Mouse (Mus musculus) kidney, embryonic 15.5 days (tissue): Measurements from ENCODE around the gene Atp6v0c. TPM values are rescaled to one million over a fixed set of nuclear protein-coding genes. Genes with fewer than 3 reads are reported as not detected.

Experiments used
- ATAC-seq: fragments of 200-750 bp; cut with Nextera tagmentation; replicated peaks from 2 replicates; pipeline ENCODE4 v1.8.0; 2017; ENCODE audit warnings: moderate TSS enrichment; ENCODE audit not compliant: low FRiP score
- H3K27ac ChIP-seq: fragments of 300-500 bp; sonication (generic); 2 replicates; pipeline ENCODE4 v1.5.1; 2015; ENCODE audit warnings: mild to moderate bottlenecking, inconsistent platforms
- H3K27me3 ChIP-seq: fragments of 300-500 bp; sonication (generic); 2 replicates; pipeline ENCODE4 v1.6.1; 2015; ENCODE audit warnings: inconsistent platforms
- H3K36me3 ChIP-seq: fragments of 300-500 bp; sonication (generic); 2 replicates; pipeline ENCODE4 v1.6.1; 2015; ENCODE audit warnings: inconsistent platforms
- H3K4me1 ChIP-seq: fragments of 300-500 bp; sonication (generic); 2 replicates; pipeline ENCODE4 v1.6.1; 2015; ENCODE audit warnings: inconsistent platforms
- H3K4me2 ChIP-seq: fragments of 300-500 bp; sonication (generic); 2 replicates; pipeline ENCODE4 v1.6.1; 2015; ENCODE audit warnings: moderate library complexity, mild to moderate bottlenecking, inconsistent platforms
- H3K4me3 ChIP-seq: fragments of 300-500 bp; sonication (generic); replicated peaks from 2 replicates; pipeline ENCODE4 v1.5.1; 2015; ENCODE audit warnings: mild to moderate bottlenecking, inconsistent platforms
- H3K9ac ChIP-seq: fragments of 300-500 bp; sonication (generic); 2 replicates; pipeline ENCODE4 v1.6.1; 2015; ENCODE audit warnings: mild to moderate bottlenecking, inconsistent platforms
- H3K9me3 ChIP-seq: fragments of 300-500 bp; sonication (generic); replicated peaks from 2 replicates; pipeline ENCODE4 v1.6.1; 2016; ENCODE audit warnings: inconsistent platforms
- WGBS: fragments of 180-500 bp; shearing (Covaris S2); methylation state at CpG from one replicate; pipeline ENCODE4 v1.1.7; 2015; ENCODE audit warnings: mixed read lengths; 5-methylcytosine and 5-hydroxymethylcytosine counted together
- polyA plus RNA-seq: library from polyadenylated mRNA; unstranded; fragments of >200 nt; fragmentation: Nextera tagmentation; extraction: Ambion mirVana; gene quantifications from 2 replicates; pipeline ENCODE4 v1.2.1, GENCODE M21; 2015

The Atp6v0c gene
- polyA plus RNA-seq, 1 experiment from 2014 or later = 562 TPM

DNA sequence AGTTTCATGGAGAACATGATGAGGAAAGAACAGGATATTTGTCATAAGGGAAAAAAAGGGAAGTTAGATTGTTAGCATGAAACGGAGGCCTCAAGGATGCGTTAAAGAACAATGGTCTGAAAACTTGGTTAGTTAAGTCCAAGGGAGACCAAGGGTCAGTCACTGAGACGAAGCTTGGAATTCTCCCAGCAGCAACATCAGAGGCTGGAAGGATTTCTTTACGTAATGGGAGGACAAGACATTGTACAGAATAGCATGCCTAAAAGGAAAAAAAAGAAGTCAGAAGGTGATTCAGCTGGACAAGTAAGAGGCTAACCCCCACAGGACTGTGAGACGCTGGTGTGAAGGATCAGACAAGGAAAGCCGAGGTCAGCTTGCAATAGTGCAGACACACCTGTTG lies 2.4 kb downstream of the Atp6v0c start:
- no peak for ATAC-seq
- no peak overlapping the region for H3K9ac ChIP-seq

DNA sequence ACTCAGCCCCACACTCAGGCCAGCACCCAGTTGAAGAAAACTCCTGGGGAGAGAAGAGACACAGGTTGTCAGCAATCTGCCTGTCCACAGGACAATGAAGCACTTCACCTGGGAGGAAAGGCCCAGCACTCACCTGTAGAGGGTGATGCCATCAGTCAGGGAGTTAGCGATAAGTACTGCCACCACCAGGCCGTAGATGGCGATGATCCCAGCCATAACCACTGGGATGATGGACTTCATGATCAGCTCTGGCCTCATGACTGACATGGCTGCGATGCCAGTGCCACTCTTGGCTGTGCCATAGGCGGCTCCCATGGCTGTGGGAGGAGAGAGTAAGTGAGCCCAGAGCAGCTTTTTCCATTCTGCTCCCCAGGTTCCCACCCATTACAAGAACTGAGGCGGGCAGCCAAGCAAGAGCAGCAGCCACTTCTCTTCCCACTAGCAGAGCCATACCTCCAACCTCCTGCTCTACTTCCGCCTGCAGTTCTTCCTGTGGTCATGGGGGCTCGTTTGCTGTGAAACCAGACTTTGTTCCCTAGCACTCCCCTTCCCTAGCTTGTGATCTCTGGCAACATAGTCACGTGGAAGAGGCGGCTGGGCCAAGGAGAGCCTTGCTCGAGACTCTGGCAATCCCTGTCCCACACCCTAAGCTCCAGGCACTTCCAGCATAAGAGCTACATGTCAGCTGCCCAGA lies 4.8 kb downstream of the Atp6v0c start:
- peaks cover 44% of the 10 kb centered on the region for H3K4me1 ChIP-seq
- H3K27me3 ChIP-seq = no peaks in the 10 kb centered on the region
- no peak overlapping the region for H3K4me3 ChIP-seq
- peaks cover 30% of the 10 kb centered on the region for H3K36me3 ChIP-seq
- no peak overlapping the region for H3K27ac ChIP-seq
- H3K9me3 ChIP-seq = no peaks in the 10 kb centered on the region
- ATAC-seq = no peak
- WGBS = 84% methylated on average over 11 of the region's 11 CpGs
- H3K9ac ChIP-seq = no peak overlapping the region
- no peak overlapping the region for H3K4me2 ChIP-seq

More for the DNA sequence above, 2.4 kb downstream of the Atp6v0c start:
- 83% methylated on average over 6 of the region's 6 CpGs for WGBS
- H3K4me2 ChIP-seq = peak overlapping the region; percentile 74
- no peaks in the 10 kb centered on the region for H3K27me3 ChIP-seq
- H3K36me3 ChIP-seq = peaks cover 30% of the 10 kb centered on the region
- H3K4me3 ChIP-seq = peak overlapping the region; percentile 91
- 0 out of 2 replicates have a peak overlapping the region, but pooled peaks have one; percentile 97 for H3K27ac ChIP-seq
- no peaks in the 10 kb centered on the region for H3K9me3 ChIP-seq
- H3K4me1 ChIP-seq = peaks cover 48% of the 10 kb centered on the region

DNA sequence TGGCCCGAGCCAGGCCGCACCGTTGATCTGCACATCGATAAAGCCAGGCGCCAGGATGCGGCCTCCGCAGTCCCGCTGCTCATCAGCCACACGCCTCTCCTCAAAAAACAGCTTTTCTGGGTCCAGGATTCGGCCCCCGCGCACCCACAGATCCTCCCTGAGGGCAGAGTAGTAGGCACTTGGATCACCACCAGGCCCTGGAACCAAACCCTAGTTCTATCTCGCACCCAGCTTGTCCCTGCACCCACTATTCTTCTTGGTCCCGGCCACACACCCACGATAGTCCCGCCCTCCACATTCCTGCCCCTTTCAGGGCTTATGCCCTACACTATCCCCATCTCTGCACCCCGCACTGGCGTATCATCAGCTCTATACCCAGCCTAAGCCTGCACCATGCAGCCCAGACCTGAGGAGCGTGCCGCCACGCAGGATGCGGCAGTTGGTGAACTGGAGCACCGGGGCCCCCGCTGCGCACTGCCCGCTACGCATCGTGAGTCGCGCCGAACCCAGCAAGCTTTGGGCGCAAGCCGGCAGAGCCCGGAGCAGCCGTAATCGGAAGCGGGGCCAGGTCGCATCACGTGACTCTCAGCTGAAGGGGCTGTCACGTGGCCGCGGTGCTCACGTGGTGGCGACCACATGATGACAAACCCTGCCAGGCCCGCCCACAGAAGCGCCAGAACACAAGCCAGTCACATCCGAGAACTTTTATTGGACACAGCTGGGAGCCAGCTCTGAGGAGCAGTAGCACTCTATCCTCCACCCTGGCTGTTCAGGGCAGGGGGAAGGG lies 6.1 kb downstream of the Atp6v0c start, which contains the start of gene Amdhd2:
TSS of gene Amdhd2 (minus strand) at position 591 of the 787 bp plus-strand sequence.
- WGBS = under 1% methylated on average over 47 of the region's 47 CpGs
- H3K27me3 ChIP-seq = no peaks in the 10 kb centered on the region

DNA sequence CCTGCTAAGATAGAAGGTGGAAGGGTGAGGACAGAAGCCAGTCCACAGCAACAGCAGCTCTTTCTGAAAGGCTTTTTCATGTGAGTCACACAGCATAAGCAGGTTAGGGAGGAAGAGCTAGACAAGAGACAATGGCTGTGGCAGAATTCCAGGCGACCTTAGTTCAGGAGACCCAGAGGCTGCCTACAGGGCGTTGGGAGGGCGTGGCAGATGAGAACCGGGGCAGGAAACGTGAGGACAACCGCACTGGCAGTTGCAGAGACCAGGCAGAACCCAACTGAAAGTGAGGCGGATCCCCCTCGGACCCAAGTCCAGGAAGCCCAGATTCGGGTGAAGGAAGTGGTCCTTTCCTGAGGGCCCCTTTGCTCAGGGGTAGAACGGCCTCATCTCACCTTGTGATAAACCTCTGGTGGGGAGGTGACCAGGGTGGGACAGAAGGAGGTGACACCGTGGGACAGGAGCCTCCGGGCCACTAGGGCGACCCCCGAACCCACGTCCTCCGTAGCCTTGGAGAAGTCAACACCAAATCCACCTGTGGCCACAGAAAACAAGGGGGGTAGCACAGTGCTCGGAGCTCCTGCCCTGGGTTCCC lies 6.8 kb downstream of the Atp6v0c start:
- Histone ChIP-seq H3K9me3 (no peaks in the 10 kb centered on the region), H3K9ac (peak overlapping the region; percentile 83), H3K27ac (peak overlapping the region; percentile 89), H3K27me3 (no peaks in the 10 kb centered on the region), H3K4me1 (peaks cover 34% of the 10 kb centered on the region), H3K4me3 (peak overlapping the region; percentile 87), H3K36me3 (peaks cover 35% of the 10 kb centered on the region), H3K4me2 (peak overlapping the region; percentile 96)
- 19% methylated on average over 17 of the region's 17 CpGs for WGBS
- peak; percentile 50 for ATAC-seq

More for the DNA sequence above, 6.1 kb downstream of the Atp6v0c start, which contains the start of gene Amdhd2:
- Histone ChIP-seq H3K9me3 (no peaks in the 10 kb centered on the region), H3K36me3 (peaks cover 30% of the 10 kb centered on the region), H3K4me2 (peak within 1 kb of the TSS; percentile 96), H3K27ac (peak within 1 kb of the TSS; percentile 89), H3K4me1 (peaks cover 41% of the 10 kb centered on the region), H3K9ac (peak within 1 kb of the TSS; percentile 83), H3K4me3 (peak within 1 kb of the TSS; percentile 87)
- ATAC-seq = peak; percentile 90

DNA sequence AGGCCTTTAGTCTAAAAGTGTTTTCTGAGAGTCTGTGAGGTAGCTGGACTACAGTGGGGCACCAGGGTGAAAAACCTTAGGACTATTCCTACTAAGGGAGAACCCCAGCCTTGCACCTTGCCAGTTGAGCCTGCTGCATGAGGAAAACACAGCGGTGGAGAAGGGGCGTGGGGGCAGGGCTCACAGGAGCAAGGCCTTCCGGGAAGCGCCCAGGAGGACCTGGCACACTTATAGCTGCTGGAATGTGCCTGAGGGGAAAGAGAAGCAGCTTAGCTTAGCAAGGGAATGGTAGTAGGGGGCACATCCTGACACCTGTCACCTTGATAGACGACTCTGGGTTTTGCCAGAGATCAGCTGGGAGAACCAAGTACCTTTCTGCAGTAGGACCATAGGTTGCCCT lies 8.0 kb downstream of the Atp6v0c start:
- 89% methylated on average over 5 of the region's 5 CpGs for WGBS
- Histone ChIP-seq H3K27me3 (no peaks in the 10 kb centered on the region), H3K4me2 (no peak overlapping the region), H3K27ac (no peak overlapping the region), H3K4me1 (peaks cover 23% of the 10 kb centered on the region), H3K9ac (no peak overlapping the region), H3K36me3 (peaks cover 31% of the 10 kb centered on the region), H3K9me3 (no peaks in the 10 kb centered on the region), H3K4me3 (no peak overlapping the region)
- ATAC-seq = no peak

DNA sequence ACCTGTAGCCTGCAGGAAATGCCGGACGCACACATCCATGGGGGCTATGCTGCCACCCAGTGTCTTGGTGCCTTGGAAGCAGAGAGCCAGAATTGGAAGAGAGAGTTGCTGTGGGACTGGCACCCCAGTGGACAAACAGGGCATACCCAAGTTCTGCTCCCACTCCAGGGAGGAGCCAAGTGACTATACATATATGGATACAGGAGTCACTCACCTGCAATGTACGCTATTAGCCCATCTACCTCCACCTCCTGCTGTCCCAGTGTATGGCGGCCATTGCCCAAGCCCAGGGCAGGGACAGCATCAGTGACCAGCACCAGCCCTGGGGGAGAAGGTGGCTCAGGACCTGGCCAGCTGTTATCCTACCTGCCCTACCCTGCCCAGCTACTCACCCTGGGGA lies 12.0 kb downstream of the Atp6v0c start:
- WGBS = 99% methylated on average over 4 of the region's 4 CpGs
- H3K36me3 ChIP-seq = peaks cover 25% of the 10 kb centered on the region
- no peak overlapping the region for H3K9ac ChIP-seq
- H3K4me3 ChIP-seq = no peak overlapping the region
- H3K27ac ChIP-seq = no peak overlapping the region
- no peak overlapping the region for H3K4me2 ChIP-seq
- ATAC-seq = 0 out of 2 replicates have a peak, but pooled peaks have one; percentile 23
- H3K9me3 ChIP-seq = no peaks in the 10 kb centered on the region
- no peaks in the 10 kb centered on the region for H3K27me3 ChIP-seq
- H3K4me1 ChIP-seq = peaks cover 6% of the 10 kb centered on the region

DNA sequence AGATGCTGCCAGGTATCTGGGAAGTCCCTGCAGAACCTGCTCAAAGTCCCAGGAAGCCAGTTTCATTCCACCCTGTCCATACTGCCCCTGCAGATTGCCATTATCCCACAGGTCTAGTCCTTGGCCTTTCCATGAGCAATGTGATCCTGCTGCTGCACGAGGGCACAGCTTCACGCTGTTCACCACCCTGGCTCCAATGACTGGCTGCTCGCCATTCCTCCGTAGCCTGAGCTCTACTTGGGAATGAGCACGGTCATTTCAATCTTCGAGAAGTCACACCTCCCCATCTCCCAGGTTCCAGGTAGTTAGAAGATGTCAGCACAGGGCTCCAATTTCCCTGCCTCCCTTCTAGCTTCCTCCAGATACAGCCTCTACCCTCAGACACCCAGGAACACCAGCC lies 12.4 kb downstream of the Atp6v0c start:
- no peak overlapping the region for H3K27ac ChIP-seq
- H3K4me2 ChIP-seq = no peak overlapping the region
- H3K9ac ChIP-seq = no peak overlapping the region
- H3K36me3 ChIP-seq = peaks cover 25% of the 10 kb centered on the region
- H3K27me3 ChIP-seq = no peaks in the 10 kb centered on the region
- WGBS = 94% methylated on average over 6 of the region's 6 CpGs
- ATAC-seq = no peak
- H3K9me3 ChIP-seq = no peaks in the 10 kb centered on the region
- peaks cover 6% of the 10 kb centered on the region for H3K4me1 ChIP-seq
- H3K4me3 ChIP-seq = no peak overlapping the region

DNA sequence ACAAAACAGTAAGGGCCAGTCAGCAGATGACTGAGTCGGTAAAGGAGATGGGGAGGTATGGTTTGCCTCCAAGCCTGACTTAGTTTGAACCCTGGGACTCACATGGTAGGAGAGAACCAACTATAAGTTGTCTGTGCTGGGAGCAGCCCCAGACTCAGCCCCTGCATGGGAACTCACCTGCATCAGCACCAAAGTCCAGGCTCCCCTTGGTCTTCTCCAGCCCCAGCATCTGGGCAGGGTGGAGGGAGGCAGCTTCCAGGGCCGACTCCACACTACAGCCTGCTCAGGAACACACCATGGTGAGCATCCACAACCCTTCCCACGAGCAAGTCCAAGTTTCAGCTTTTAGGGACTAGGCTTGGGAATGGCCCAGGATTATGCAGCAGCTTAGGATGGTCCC lies 13.1 kb downstream of the Atp6v0c start:
- Histone ChIP-seq H3K9ac (no peak overlapping the region), H3K4me1 (peaks cover 11% of the 10 kb centered on the region), H3K27me3 (no peaks in the 10 kb centered on the region), H3K4me2 (no peak overlapping the region), H3K27ac (no peak overlapping the region), H3K9me3 (no peaks in the 10 kb centered on the region), H3K36me3 (peaks cover 25% of the 10 kb centered on the region), H3K4me3 (no peak overlapping the region)
- no peak for ATAC-seq
- WGBS = 87% methylated on average over 3 of the region's 3 CpGs

DNA sequence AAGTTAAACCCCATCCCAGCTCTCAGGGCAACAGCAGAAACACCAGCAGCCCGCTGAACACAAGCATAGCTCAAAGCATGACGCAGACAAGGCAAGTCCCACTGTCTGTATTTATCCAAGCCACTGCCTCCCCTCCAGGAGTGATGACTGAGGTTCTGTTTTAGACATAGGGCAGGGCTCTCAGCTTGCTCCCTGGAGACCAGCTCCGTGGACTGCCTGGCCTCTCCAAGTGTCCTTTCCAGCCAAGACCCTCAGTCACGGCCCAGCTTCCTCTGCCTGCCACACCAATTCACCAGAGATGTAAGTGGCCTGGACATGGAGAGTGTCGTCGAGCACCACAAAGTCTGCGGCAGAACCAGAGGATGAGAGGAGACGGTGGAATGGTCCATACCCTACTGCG lies 13.8 kb downstream of the Atp6v0c start:
- no peak for ATAC-seq
- Histone ChIP-seq H3K4me3 (no peak overlapping the region), H3K4me1 (peaks cover 13% of the 10 kb centered on the region), H3K4me2 (no peak overlapping the region), H3K27me3 (no peaks in the 10 kb centered on the region), H3K36me3 (peaks cover 25% of the 10 kb centered on the region), H3K9ac (no peak overlapping the region), H3K9me3 (no peaks in the 10 kb centered on the region), H3K27ac (no peak overlapping the region)
- 90% methylated on average over 9 of the region's 9 CpGs for WGBS

DNA sequence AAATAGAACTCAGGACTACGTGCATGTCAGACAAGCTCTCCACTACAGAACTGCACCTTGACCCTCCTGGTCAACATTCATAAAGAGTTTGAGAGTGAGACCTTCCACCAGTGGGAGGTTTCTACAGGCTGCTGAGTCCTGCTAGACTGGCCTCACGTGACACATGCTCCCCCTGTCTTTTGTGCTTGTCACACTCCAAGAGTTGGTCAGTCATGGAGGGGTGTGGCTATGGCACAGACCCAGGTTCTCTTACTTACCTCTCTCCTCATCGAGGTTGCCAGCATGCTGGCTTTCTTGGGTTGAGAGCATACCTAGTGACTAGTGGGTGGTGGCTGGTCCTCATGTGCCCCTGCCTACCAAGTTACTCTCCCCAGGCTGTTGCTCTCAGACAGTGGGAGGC lies 15.0 kb downstream of the Atp6v0c start:
- ATAC-seq = no peak
- peaks cover 25% of the 10 kb centered on the region for H3K36me3 ChIP-seq
- no peaks in the 10 kb centered on the region for H3K9me3 ChIP-seq
- H3K9ac ChIP-seq = no peak overlapping the region
- no peak overlapping the region for H3K27ac ChIP-seq
- peaks cover 13% of the 10 kb centered on the region for H3K4me1 ChIP-seq
- H3K27me3 ChIP-seq = no peaks in the 10 kb centered on the region
- 61% methylated on average over 3 of the region's 3 CpGs for WGBS
- H3K4me3 ChIP-seq = no peak overlapping the region
- no peak overlapping the region for H3K4me2 ChIP-seq

DNA sequence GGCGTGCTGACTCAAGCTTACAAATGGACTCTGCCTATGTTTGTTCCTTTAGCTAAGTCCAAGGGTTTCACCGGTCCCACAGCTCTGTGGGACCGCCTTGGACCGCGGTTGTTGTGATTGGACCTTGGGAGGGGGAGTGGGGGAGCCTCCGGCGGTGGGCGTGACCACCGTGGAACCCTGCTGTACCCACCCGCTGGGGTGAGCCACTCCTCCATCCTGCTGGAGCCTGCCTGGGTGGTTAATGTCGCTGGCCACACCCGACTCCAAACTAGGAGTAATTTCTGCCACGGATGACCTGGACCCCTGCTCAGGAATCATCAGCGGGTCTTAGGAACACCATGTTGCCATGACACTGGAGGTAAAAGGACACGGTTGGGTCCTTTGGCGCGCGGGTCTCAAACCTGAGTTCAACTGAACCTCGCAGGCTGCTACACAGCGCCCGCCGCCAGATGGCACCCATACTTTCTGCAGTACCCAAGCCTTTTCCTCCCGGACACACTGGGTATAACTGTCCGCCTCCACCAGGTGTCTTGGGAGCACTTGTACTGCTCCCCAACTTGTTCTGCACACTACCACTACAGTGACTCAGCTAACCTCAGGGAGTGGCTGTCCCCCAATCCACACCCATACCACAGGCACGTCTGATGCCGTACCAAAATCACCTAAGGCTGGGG lies 17.5 kb downstream of the Atp6v0c start:
- Histone ChIP-seq H3K36me3 (peaks cover 12% of the 10 kb centered on the region; the same call in 1 of the 2 replicates), H3K27ac (no peak overlapping the region), H3K4me1 (peaks cover 13% of the 10 kb centered on the region), H3K27me3 (no peaks in the 10 kb centered on the region), H3K9me3 (no peaks in the 10 kb centered on the region), H3K4me2 (peak overlapping the region; percentile 83), H3K4me3 (peak overlapping the region; percentile 48), H3K9ac (peak overlapping the region; percentile 43; the same call in 1 of the 2 replicates)
- ATAC-seq = peak; percentile 92
- WGBS = 1% methylated on average over 26 of the region's 26 CpGs
